Mouse (Mus musculus) embryo, embryonic 11.5 days (tissue): ENCODE results near the gene Dock2.
"Not testable (repeated sequence)": the region's sequence is repeated elsewhere in the genome, so short reads cannot be mapped to it uniquely, and the experiment has no call there.

Experiments used
- DNase-seq: peaks from one replicate; pipeline ENCODE4 v3.0.0-alpha.2; 2012; ENCODE audit warnings: low read depth, low spot score

The Dock2 gene

GRCm38 (mm10) chr11:34783587-34784043 lies at the start of gene Dock2:
Dock2 (minus strand) TSS chr11:34783892.
- no peak for DNase-seq

GRCm38 (mm10) chr11:34832678-34833077 lies 49.0 kb upstream of the Dock2 start:
- DNase-seq = no peak

- DNase-seq = no peak
Observed at GRCm38 (mm10) chr11:34827803-34828202, 44.1 kb upstream of the Dock2 start.

GRCm38 (mm10) chr11:34826940-34827339 lies 43.2 kb upstream of the Dock2 start:
- DNase-seq = no peak

- no peak for DNase-seq
Observed at GRCm38 (mm10) chr11:34824791-34825190, 41.1 kb upstream of the Dock2 start.

GRCm38 (mm10) chr11:34814767-34815166 lies 31.1 kb upstream of the Dock2 start:
- DNase-seq = peak; percentile 13

- no peak for DNase-seq
Observed at GRCm38 (mm10) chr11:34814319-34814718, 30.6 kb upstream of the Dock2 start.

GRCm38 (mm10) chr11:34805026-34805425 lies 21.3 kb upstream of the Dock2 start:
- not testable (repeated sequence) for DNase-seq

GRCm38 (mm10) chr11:34798066-34798465 lies 14.4 kb upstream of the Dock2 start:
- DNase-seq = not testable (repeated sequence)

GRCm38 (mm10) chr11:34796097-34796496 lies 12.4 kb upstream of the Dock2 start:
- DNase-seq = no peak

GRCm38 (mm10) chr11:34791872-34792271 lies 8.2 kb upstream of the Dock2 start:
- no peak for DNase-seq

- DNase-seq = no peak
Observed at GRCm38 (mm10) chr11:34784864-34785263, 1.2 kb upstream of the Dock2 start.

- DNase-seq = no peak
Observed at GRCm38 (mm10) chr11:34782516-34783430, 919 bp downstream of the Dock2 start.

- no peak for DNase-seq
Observed at GRCm38 (mm10) chr11:34780786-34781185, 2.9 kb downstream of the Dock2 start.

GRCm38 (mm10) chr11:34779966-34780365 lies 3.7 kb downstream of the Dock2 start:
- DNase-seq = no peak

GRCm38 (mm10) chr11:34778351-34778750 lies 5.3 kb downstream of the Dock2 start:
- DNase-seq = no peak

- no peak for DNase-seq
Observed at GRCm38 (mm10) chr11:34777529-34777928, 6.2 kb downstream of the Dock2 start.

- DNase-seq = no peak
Observed at GRCm38 (mm10) chr11:34776054-34776453, 7.6 kb downstream of the Dock2 start.

- DNase-seq = no peak
Observed at GRCm38 (mm10) chr11:34774636-34775035, 9.1 kb downstream of the Dock2 start.

- no peak for DNase-seq
Observed at GRCm38 (mm10) chr11:34773304-34773895, 10.3 kb downstream of the Dock2 start.

- DNase-seq = no peak
Observed at GRCm38 (mm10) chr11:34771221-34771986, 12.3 kb downstream of the Dock2 start.

GRCm38 (mm10) chr11:34770666-34771065 lies 13.0 kb downstream of the Dock2 start:
- no peak for DNase-seq
